Mouse (Mus musculus): ENCODE data around the gene Igfbp4. TPM values are rescaled to one million over a fixed set of nuclear protein-coding genes. Genes with fewer than 3 reads are reported as not detected.

Gene Igfbp4
- total RNA-seq (2021): 10 to 100 TPM; 80.6 to 93.5 TPM

DNA sequence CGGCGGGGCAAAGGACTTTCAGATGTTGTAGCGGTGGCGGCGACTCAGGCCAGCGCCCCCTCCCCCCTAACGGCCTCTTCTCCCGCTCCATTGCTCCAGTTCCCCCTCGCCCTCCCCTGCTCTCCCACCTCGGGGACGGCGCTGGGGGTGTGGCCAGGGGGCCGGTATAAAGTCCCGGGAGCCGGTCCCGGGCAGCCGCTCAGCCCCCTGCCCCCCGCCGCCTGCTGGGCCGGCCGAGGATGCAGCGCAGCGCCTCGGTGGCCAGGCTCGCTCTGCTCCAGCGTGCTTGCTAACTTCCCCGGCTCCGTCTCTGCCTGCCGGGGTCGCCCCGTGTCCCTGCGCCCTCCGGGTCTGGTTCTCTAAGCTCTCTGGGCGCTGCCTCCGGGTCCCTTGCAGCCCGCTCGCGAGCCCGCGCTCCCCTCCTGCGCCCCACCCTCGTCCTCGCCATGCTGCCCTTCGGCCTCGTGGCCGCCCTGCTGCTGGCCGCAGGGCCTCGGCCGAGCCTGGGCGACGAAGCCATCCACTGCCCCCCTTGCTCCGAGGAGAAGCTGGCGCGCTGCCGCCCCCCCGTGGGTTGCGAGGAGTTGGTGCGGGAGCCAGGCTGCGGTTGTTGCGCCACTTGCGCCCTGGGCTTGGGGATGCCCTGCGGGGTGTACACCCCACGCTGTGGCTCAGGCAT is at the start of gene Igfbp4:
Igfbp4 (plus strand) TSS at position 194 of the 679 bp plus-strand sequence.
- DNase-seq: peak; percentile 74 to 78

GRCm38 (mm10) chr11:98995987-98996386 is 45.1 kb upstream of the Igfbp4 start:
- intact Hi-C loops (cut with DNase I): no loop called here
- peak; percentile 15 to 20 for DNase-seq

More for the DNA sequence above, at the start of gene Igfbp4:
- intact Hi-C loops (cut with DNase I): loop anchor here (5.0 kb wide), 1 partner anchor 109 kb away; no protein-coding TSS in a partner anchor

GRCm38 (mm10) chr11:98997659-98998058 is 43.4 kb upstream of the Igfbp4 start:
- intact Hi-C loops (cut with DNase I): no loop called here
- no peak for DNase-seq

GRCm38 (mm10) chr11:98998776-98999175 is 42.3 kb upstream of the Igfbp4 start:
- no peak for DNase-seq
- intact Hi-C loops (cut with DNase I): no loop called here

DNA sequence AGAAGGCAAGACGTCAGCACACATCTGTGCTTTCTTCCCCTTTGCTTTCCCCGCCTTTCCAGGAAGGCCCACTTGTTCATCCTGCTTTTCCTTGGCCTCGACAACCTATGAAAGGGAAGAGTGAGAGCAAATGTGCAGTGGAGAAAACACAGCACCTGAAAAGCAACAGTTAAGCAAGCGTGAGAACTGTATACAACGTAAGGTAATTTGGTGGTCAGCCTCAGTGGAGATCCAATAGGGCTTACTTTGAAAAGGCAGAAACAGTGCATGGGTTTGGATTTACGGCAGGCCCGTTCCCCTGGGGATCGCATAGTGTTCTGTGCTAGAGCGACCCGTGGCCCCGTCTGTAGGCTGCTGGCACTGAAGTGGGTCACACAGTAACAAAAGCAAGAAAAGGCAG is 41.8 kb upstream of the Igfbp4 start:
- DNase-seq: no peak
- intact Hi-C loops (cut with DNase I): no loop called here

DNA sequence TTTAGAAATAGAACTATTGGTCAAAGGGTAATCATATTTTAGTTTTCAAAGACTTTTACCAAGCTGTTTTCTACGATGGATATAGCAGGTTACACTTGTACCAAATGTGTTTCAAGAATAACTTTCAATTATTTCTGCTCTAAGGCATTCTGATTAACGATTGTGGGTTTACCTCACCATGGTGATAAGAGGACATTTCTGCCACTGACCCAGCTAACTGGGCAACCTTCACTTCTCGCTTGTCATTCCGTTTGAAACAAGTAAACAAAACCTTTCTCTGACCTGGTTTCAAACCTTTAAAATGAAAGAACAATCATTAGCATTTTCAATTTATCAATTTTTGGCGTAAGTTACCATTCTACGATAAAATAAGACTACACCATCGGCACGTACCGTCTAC is 34.3 kb upstream of the Igfbp4 start:
- intact Hi-C loops (cut with DNase I): no loop called here
- DNase-seq: no peak

DNA sequence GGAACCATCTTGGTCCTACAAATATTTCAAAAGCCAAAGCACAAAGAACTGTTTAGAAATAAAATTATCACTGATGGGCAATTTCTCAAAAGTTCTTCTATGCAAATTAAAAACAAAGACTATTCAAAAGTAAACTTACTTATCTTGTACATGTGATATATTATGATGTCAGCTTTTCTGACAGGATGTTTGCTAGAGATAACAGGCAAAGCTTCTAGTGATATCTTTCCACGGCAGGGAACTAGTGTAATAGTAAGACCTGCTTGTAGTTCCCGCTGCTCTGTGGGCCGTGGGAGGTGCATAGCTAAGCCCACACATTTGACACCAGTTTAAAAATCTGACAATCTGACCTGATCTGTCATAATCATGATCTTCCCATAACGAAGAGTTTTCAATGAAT is 30.9 kb upstream of the Igfbp4 start:
- intact Hi-C loops (cut with DNase I): no loop called here
- DNase-seq: no peak

DNA sequence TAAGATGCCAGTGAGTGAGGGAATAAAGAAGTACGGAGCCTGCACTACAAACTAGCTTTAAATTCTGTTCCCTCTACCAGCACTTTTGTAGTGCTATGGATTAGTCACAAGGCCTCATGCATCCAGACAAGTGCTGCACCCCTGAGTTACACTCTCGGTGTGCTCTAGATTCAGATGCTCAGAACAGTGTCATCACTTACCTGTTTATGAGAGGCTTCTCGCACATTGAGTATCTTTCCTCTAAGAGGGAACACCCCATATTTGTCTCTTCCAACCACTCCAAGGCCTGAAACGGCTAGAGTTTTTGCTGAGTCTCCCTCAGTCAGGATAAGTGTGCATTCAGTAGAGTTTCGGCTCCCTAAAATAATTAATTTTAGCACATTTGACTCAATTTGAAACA is 30.3 kb upstream of the Igfbp4 start:
- intact Hi-C loops (cut with DNase I): no loop called here

GRCm38 (mm10) chr11:99013856-99014255 is 27.2 kb upstream of the Igfbp4 start:
- intact Hi-C loops (cut with DNase I): no loop called here
- no peak for DNase-seq

More for the DNA sequence above, 30.3 kb upstream of the Igfbp4 start:
- no peak for DNase-seq

DNA sequence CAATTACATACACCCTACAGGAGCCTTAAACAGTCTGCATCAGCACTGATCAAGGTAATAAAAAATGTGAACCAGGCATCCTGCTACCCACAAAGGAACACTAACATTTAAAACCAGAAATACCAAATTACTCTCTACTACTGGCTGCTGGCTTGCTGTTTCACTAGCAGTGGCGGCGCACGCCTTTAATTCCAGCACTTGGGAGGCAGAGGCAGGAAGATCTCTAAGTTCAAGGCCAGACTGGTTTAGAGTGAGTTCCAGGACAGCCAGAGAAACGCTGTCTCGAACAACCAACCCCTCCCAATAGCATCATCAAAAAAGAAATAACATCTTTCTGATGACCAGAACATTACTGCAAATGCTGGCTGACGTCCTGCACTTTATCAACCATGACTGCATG is 21.2 kb upstream of the Igfbp4 start:
- intact Hi-C loops (cut with DNase I): loop anchor here (5.0 kb wide), 1 partner anchor 103 kb away; no protein-coding TSS in a partner anchor
- DNase-seq: no peak

- DNase-seq: no peak
- intact Hi-C loops (cut with DNase I): loop anchor here (5.0 kb wide), 1 partner anchor 105 kb away; no protein-coding TSS in a partner anchor
These were observed 18.6 kb upstream of the Igfbp4 start for GRCm38 (mm10) chr11:99022384-99022933.

GRCm38 (mm10) chr11:99023094-99023493 is 17.9 kb upstream of the Igfbp4 start:
- intact Hi-C loops (cut with DNase I): loop anchor here (5.0 kb wide), 1 partner anchor 106 kb away; no protein-coding TSS in a partner anchor
- DNase-seq: no peak

GRCm38 (mm10) chr11:99023500-99024467 is 17.3 kb upstream of the Igfbp4 start, which contains the start of gene Top2a:
Top2a (minus strand) TSS chr11:99024189.
- intact Hi-C loops (cut with DNase I): loop anchor here (5.0 kb wide), 1 partner anchor 106 kb away; no protein-coding TSS in a partner anchor
- DNase-seq: peak; percentile 96 to 99

- intact Hi-C loops (cut with DNase I): loop anchor here (5.0 kb wide), 1 partner anchor 107 kb away; no protein-coding TSS in a partner anchor
- DNase-seq: no peak
These were observed 16.4 kb upstream of the Igfbp4 start for GRCm38 (mm10) chr11:99024468-99025134.

DNA sequence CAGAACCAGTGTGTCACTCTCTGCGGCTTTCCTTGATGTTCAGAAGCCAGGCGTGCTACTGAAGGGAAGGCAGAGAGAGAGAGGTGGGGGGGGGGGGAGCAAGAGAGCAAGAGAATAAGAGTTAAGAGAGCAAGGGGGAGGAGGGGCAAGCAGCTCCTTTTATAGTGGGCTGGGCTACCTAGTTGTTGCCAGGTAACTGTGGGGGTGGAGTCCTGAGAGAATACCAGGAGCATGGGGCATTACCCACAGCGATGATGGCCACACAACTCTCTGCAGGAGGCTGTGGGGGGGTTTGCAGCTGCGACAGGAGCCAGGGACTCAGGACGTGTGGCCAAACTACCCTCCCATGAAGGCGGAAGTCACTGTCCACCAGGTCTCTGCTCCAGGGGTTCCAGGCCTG is 15.2 kb upstream of the Igfbp4 start:
- no peak for DNase-seq
- intact Hi-C loops (cut with DNase I): no loop called here

DNA sequence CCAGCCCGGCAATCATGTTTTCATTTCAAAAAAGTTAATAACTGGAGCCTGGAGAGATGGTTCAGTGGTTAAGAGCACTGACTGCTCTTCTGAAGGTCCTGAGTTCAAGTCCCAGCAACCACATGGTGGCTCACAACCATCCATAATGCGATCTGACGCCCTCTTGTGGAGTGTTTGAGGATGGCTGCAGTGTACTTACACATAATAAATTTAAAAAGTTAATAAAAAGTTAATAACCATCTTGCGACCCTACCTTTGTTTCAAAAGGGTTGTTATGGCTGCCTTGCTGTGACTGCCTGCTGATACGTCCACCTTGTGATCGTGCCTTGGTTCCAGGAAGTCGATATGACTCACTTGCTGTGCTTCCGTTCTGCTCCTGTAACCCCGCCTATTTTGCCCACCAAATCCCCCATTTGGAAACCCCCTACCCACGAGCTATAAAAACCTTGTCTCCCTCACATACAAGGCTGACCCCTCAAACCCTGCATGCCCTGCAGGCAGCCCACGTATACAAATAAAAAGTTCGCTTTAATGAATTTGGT is 14.1 kb upstream of the Igfbp4 start:
- intact Hi-C loops (cut with DNase I): no loop called here
- no peak for DNase-seq

- intact Hi-C loops (cut with DNase I): loop anchor here (2.0 to 5.0 kb wide), 2 partner anchors 59 to 113 kb away; no protein-coding TSS in a partner anchor
- no peak for DNase-seq
These were observed 5.7 kb upstream of the Igfbp4 start for GRCm38 (mm10) chr11:99035350-99035749.

- intact Hi-C loops (cut with DNase I): loop anchor here (5.0 kb wide), 1 partner anchor 114 kb away; no protein-coding TSS in a partner anchor
- no peak for DNase-seq
These were observed 4.8 kb upstream of the Igfbp4 start for GRCm38 (mm10) chr11:99036254-99036653.

DNA sequence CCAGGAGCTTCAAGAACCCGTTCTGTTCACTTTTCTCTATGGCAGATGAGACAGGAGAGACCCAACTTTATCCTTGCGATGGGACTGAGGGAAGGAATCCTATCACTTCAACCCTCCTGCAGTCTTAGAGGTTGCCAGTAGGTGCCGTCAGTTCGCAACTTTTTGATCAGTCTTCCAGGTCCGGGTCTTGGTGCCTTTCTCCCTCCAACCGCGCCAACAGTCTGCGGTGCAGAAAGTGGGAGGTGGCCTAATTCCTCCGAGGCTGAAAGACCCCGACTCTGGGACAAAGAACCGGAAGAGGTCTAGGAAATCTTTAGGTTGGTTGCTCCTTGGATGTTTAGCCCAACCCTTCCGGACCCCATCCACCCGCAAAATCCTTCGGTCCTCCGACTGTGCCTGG is 1.3 kb upstream of the Igfbp4 start:
- intact Hi-C loops (cut with DNase I): loop anchor here (1.0 to 5.0 kb wide), 6 partner anchors 27 to 117 kb away; partner anchors contain the start of gene Gjd3
- peak; percentile 83 to 84 for DNase-seq

All from heart, postnatal 36 days (tissue).